Mouse (Mus musculus) B cell, adult 2 months (primary cell): ENCODE measurements around the gene Ubald2.
"Not testable (repeated sequence)": the region's sequence is repeated elsewhere in the genome, so short reads cannot be mapped to it uniquely, and the experiment has no call there.

Experiments used
- DNase-seq, 2 experiments: peaks; one replicate each; pipeline ENCODE4 v3.0.0; 2022

Ubald2 gene

GRCm38 (mm10) chr11:116433356-116434286, at the start of gene Ubald2:
Gene Ubald2 (plus strand): TSS chr11:116434094.
- peak; percentile 97 to 98 for DNase-seq

- DNase-seq: no peak
Measured at GRCm38 (mm10) chr11:116384171-116384570, 49.7 kb upstream of the Ubald2 start.

GRCm38 (mm10) chr11:116385999-116386398, 47.9 kb upstream of the Ubald2 start:
- DNase-seq: no peak

GRCm38 (mm10) chr11:116387086-116388071, 46.5 kb upstream of the Ubald2 start:
- no peak for DNase-seq

GRCm38 (mm10) chr11:116388841-116389480, 44.9 kb upstream of the Ubald2 start:
- peak; percentile 56 to 65 for DNase-seq

GRCm38 (mm10) chr11:116394769-116395168, 39.1 kb upstream of the Ubald2 start:
- DNase-seq: no peak

GRCm38 (mm10) chr11:116396276-116396933, 37.5 kb upstream of the Ubald2 start:
- DNase-seq: no peak

- no peak for DNase-seq
Measured at GRCm38 (mm10) chr11:116396934-116397330, 37.0 kb upstream of the Ubald2 start.

GRCm38 (mm10) chr11:116397517-116398347, 36.2 kb upstream of the Ubald2 start:
- DNase-seq: no peak

- no peak for DNase-seq
Measured at GRCm38 (mm10) chr11:116398348-116398677, 35.6 kb upstream of the Ubald2 start.

GRCm38 (mm10) chr11:116400560-116400959, 33.3 kb upstream of the Ubald2 start:
- no peak for DNase-seq

- DNase-seq: no peak
Measured at GRCm38 (mm10) chr11:116405601-116406000, 28.3 kb upstream of the Ubald2 start.

- peak; percentile 58 to 62 for DNase-seq
Measured at GRCm38 (mm10) chr11:116406231-116406728, 27.6 kb upstream of the Ubald2 start.

GRCm38 (mm10) chr11:116409008-116409407, 24.9 kb upstream of the Ubald2 start:
- no peak for DNase-seq

- not testable (repeated sequence) for DNase-seq
Measured at GRCm38 (mm10) chr11:116410415-116410814, 23.5 kb upstream of the Ubald2 start.

- DNase-seq: no peak
Measured at GRCm38 (mm10) chr11:116411582-116411981, 22.3 kb upstream of the Ubald2 start.

- DNase-seq: peak; percentile 46 to 47
Measured at GRCm38 (mm10) chr11:116412028-116412827, 21.7 kb upstream of the Ubald2 start.

GRCm38 (mm10) chr11:116412904-116413630, 20.8 kb upstream of the Ubald2 start, which contains the start of gene Rnf157:
Gene Rnf157 (minus strand): TSS chr11:116413032.
- DNase-seq: peak; percentile 80 to 84

GRCm38 (mm10) chr11:116413631-116414022, 20.3 kb upstream of the Ubald2 start:
- peak in 1 of 2 experiments; percentile 39 for DNase-seq
